8 mouse cellular contexts compared by ENCODE assay signal in the genomic region with DNA sequence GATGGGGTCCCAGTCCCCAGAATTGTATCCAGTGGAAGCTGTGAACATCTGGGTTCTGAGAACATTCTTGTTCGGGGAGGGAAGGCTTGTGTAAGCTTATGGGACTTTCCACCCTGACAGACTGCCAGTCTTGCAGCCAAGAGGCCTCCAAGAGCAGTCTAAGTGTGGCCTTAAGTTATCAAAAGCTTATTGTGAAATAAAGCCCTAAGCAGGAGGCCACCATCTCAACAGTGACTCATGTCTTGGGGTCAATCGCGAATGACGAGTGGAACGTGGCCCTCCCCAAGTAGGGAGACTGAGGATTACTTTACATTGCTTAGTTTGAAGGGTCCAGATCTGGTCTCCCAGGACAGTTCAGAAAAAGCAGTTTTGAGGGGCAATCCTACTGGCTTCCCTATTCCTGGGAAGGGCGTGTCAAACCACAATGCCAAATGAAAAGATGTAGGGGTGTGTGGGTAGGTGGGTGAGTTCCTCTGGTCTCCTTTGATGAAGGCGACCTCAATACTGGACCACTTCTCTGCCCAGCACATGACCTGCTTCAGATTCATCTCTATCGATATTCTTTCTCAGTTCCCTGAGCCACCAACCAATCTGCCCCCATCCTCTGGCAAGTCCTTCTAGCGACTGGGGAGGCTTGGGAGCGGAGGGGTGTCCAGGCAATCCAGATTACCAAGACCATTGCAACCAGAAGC. TPM values are rescaled to one million over a fixed set of nuclear protein-coding genes. Genes with fewer than 3 reads are reported as not detected.
DNase-seq lines count a peak whose midpoint lies in the region; ATAC-seq and TF ChIP-seq lines count a peak whose summit lies in the region.

A gene (plus strand): TSS at position 635 of the 692 bp plus-strand sequence.

- H3K9me3 ChIP-seq in forebrain, embryonic 11.5 days (ENCODE audit: control insufficient read depth, low read length) = no peaks in the 10 kb centered on the region
- H3K9me3 ChIP-seq in limb, embryonic 14.5 days (ENCODE audit: control insufficient read depth, low read length) = no peaks in the 10 kb centered on the region
- no peaks in the 10 kb centered on the region for H3K9me3 ChIP-seq in neural tube, embryonic 13.5 days

- H3K36me3 ChIP-seq in forebrain, embryonic 11.5 days (ENCODE audit: control insufficient read depth, insufficient read depth, low read length) = no peaks in the 10 kb centered on the region
- H3K36me3 ChIP-seq in limb, embryonic 14.5 days (ENCODE audit: control insufficient read depth, insufficient read depth, low read length) = peaks cover under 1% of the 10 kb centered on the region; the same call in 1 of the 2 replicates
- H3K36me3 ChIP-seq in neural tube, embryonic 13.5 days = 0 out of 2 replicates have a peak, but pooled peaks cover under 1% of the 10 kb centered on the region

- no peak for TF ChIP-seq CTCF in layer of hippocampus, adult 2 months (conservative IDR thresholded peaks at IDR 0.05)

- intact Hi-C loops in heart, postnatal 14 days (cut with DNase I) = no loop called here

- H3K27me3 ChIP-seq in forebrain, embryonic 11.5 days (ENCODE audit: control insufficient read depth, insufficient read depth, low read length) = no peaks in the 10 kb centered on the region
- H3K27me3 ChIP-seq in limb, embryonic 14.5 days (ENCODE audit: control insufficient read depth, insufficient read depth, low read length) = no peaks in the 10 kb centered on the region
- H3K27me3 ChIP-seq in neural tube, embryonic 13.5 days = no peaks in the 10 kb centered on the region

- ATAC-seq in forebrain, embryonic 11.5 days (replicated peaks; ENCODE audit: low FRiP score) = no peak
- no peak for ATAC-seq in limb, embryonic 14.5 days (ENCODE audit: low FRiP score, low read depth)
- ATAC-seq in neural tube, embryonic 13.5 days (ENCODE audit: low read depth) = peak; percentile 58; the same call in 1 of the 2 replicates

- peak within 1 kb of the TSS; percentile 71 for H3K4me2 ChIP-seq in forebrain, embryonic 11.5 days (ENCODE audit: low read depth, low read length, severe bottlenecking)
- peak within 1 kb of the TSS; percentile 84 for H3K4me2 ChIP-seq in limb, embryonic 14.5 days (replicated peaks; ENCODE audit: low read depth, low read length, severe bottlenecking)
- peak within 1 kb of the TSS; percentile 60 for H3K4me2 ChIP-seq in neural tube, embryonic 13.5 days

- H3K27ac ChIP-seq in layer of hippocampus, adult 2 months = peak within 1 kb of the TSS; percentile 97
- peak within 1 kb of the TSS; percentile 85 for H3K27ac ChIP-seq in forebrain, embryonic 11.5 days (ENCODE audit: low read depth, low read length)
- H3K27ac ChIP-seq in limb, embryonic 14.5 days (replicated peaks; ENCODE audit: low read depth, low read length) = peak within 1 kb of the TSS; percentile 79
- H3K27ac ChIP-seq in neural tube, embryonic 13.5 days (replicated peaks) = peak within 1 kb of the TSS; percentile 99

- peak within 1 kb of the TSS; percentile 92 for H3K9ac ChIP-seq in forebrain, embryonic 11.5 days (ENCODE audit: low read length)
- peak within 1 kb of the TSS; percentile 81 for H3K9ac ChIP-seq in limb, embryonic 14.5 days (ENCODE audit: low read depth, low read length, severe bottlenecking)
- peak within 1 kb of the TSS; percentile 99 for H3K9ac ChIP-seq in neural tube, embryonic 13.5 days

- peak within 1 kb of the TSS; percentile 76 for H3K4me3 ChIP-seq in layer of hippocampus, adult 2 months
- H3K4me3 ChIP-seq in forebrain, embryonic 11.5 days (ENCODE audit: low read depth, low read length) = peak within 1 kb of the TSS; percentile 69
- peak within 1 kb of the TSS; percentile 69 for H3K4me3 ChIP-seq in limb, embryonic 14.5 days (replicated peaks; ENCODE audit: low read length)
- H3K4me3 ChIP-seq in neural tube, embryonic 13.5 days = peak within 1 kb of the TSS; percentile 93

- no peak for DNase-seq in layer of hippocampus, adult 2 months (ENCODE audit: low spot score in 2 of 2)
- DNase-seq in layer of hippocampus, adult 9-11 months = no peak
- DNase-seq in forebrain, embryonic 11.5 days (ENCODE audit: low spot score) = no peak
- peak; percentile 51 to 54 for DNase-seq in heart, postnatal 14 days
- DNase-seq in limb, embryonic 14.5 days (ENCODE audit: low spot score) = peak; percentile 11
- DNase-seq in right cerebral cortex, postnatal 25 days = no peak
- DNase-seq in ovary, postnatal 36 days (ENCODE audit: low spot score) = no peak

- H3K4me1 ChIP-seq in forebrain, embryonic 11.5 days (replicated peaks; ENCODE audit: control insufficient read depth, insufficient read depth, low read length) = peaks cover 1% of the 10 kb centered on the region
- H3K4me1 ChIP-seq in limb, embryonic 14.5 days (ENCODE audit: control insufficient read depth, insufficient read depth, low read length) = peaks cover 9% of the 10 kb centered on the region; the same call in 1 of the 2 replicates
- peaks cover 42% of the 10 kb centered on the region for H3K4me1 ChIP-seq in neural tube, embryonic 13.5 days (replicated peaks)

- no peak for TF ChIP-seq POLR2A in limb, embryonic 14.5 days (IDR thresholded peaks at IDR 0.05; ENCODE audit: borderline replicate concordance, extremely low read depth, insufficient read depth, insufficient read length)

- 32% methylated on average over 10 of the region's 10 CpGs for WGBS in forebrain, embryonic 11.5 days
- 37% methylated on average over 10 of the region's 10 CpGs for WGBS in limb, embryonic 14.5 days
- 34% methylated on average over 10 of the region's 10 CpGs for WGBS in neural tube, embryonic 13.5 days

RNA-seq across cellular contexts. Expression of the gene that starts here (rescaled TPM):
- total RNA-seq in layer of hippocampus, adult 2 months (2021) = 100 to 1,000 TPM; 569 to 585 TPM
- polyA plus RNA-seq in forebrain, embryonic 11.5 days (2014; fragmentation: Nextera tagmentation; extraction: Ambion mirVana) = 77.5 and 83.3 TPM in 2 replicates
- total RNA-seq in heart, postnatal 14 days (2021) = 1 to 10 TPM; 7.4 to 7.5 TPM
- polyA plus RNA-seq in limb, embryonic 14.5 days (2012; rRNA removed) = 23.3 and 24.0 TPM in 2 replicates
- polyA plus RNA-seq in limb, embryonic 14.5 days (2014; fragmentation: Nextera tagmentation; extraction: Ambion mirVana) = 66.2 and 75.7 TPM in 2 replicates
- polyA plus RNA-seq in neural tube, embryonic 13.5 days (2015; fragmentation: Nextera tagmentation; extraction: Ambion mirVana) = 190 and 226 TPM in 2 replicates

Comparison
In these comparisons a context has a peak if more than half of its experiments do, and no peak if none do; other contexts are left out.
1. RNA of the gene that starts here (total RNA-seq): 569 to 585 TPM in layer of hippocampus, adult 2 months; 7.4 to 7.5 TPM in heart, postnatal 14 days; every median in the first group is over 10 times any median in the second.
2. DNase-seq: peak in heart, postnatal 14 days (2 of 2) and limb, embryonic 14.5 days (single experiment); none in layer of hippocampus, adult 2 months (0 of 2), layer of hippocampus, adult 9-11 months (single experiment), forebrain, embryonic 11.5 days (single experiment), right cerebral cortex, postnatal 25 days (single experiment) and ovary, postnatal 36 days (single experiment).
3. Peak in every context shown above with its lines, with median percentiles within 50 percentile points of each other: H3K27ac ChIP-seq, H3K4me3 ChIP-seq, H3K4me2 ChIP-seq and H3K9ac ChIP-seq.